Mouse (Mus musculus): ENCODE data around the gene Nr2e1.

- TF ChIP-seq CTCF (IDR thresholded peaks at IDR 0.05; ENCODE audit: low read depth) (no peak), EP300 (IDR thresholded peaks at IDR 0.05; ENCODE audit: low read depth) (no peak)
Measured at GRCm38 (mm10) chr10:42572971-42573370, 10.5 kb downstream of the Nr2e1 start.
